Mouse (Mus musculus) heart, postnatal 0 days (tissue): Measurements from ENCODE around the gene Carm1. TPM values are rescaled to one million over a fixed set of nuclear protein-coding genes. Genes with fewer than 3 reads are reported as not detected.

Experiments
- ATAC-seq: fragments of 200-750 bp; cut with Nextera tagmentation; 2 replicates; pipeline ENCODE4 v1.8.0; 2017; ENCODE audit warnings: low read depth, moderate number of reproducible peaks, moderate library complexity; ENCODE audit not compliant: insufficient read depth
- DNase-seq: peaks from one replicate; pipeline ENCODE4 v3.0.0-alpha.2; 2016; ENCODE audit warnings: low spot score
- H3K27ac ChIP-seq: fragments of 300-500 bp; sonication (generic); 2 replicates; pipeline ENCODE4 v1.5.1; 2014; ENCODE audit warnings: low read depth, mild to moderate bottlenecking
- H3K27me3 ChIP-seq: fragments of 300-500 bp; sonication (generic); 2 replicates; pipeline ENCODE4 v1.6.1; 2014; ENCODE audit warnings: low read length, mixed read lengths; ENCODE audit not compliant: control insufficient read depth, insufficient read depth
- H3K36me3 ChIP-seq: fragments of 300-500 bp; sonication (generic); replicated peaks from 2 replicates; pipeline ENCODE4 v1.6.1; 2014; ENCODE audit warnings: low read length, mixed read lengths; ENCODE audit not compliant: control insufficient read depth, insufficient read depth
- H3K4me1 ChIP-seq: fragments of 300-500 bp; sonication (generic); 2 replicates; pipeline ENCODE4 v1.6.1; 2014; ENCODE audit warnings: antibody characterized with exemption; ENCODE audit not compliant: control insufficient read depth, insufficient read depth
- H3K4me2 ChIP-seq: fragments of 300-500 bp; sonication (generic); 2 replicates; pipeline ENCODE4 v1.6.1; 2014; ENCODE audit warnings: low read depth, mild to moderate bottlenecking, low read length, moderate library complexity
- H3K4me3 ChIP-seq: fragments of 300-500 bp; sonication (generic); 2 replicates; pipeline ENCODE4 v1.5.1; 2014; ENCODE audit warnings: low read depth, low read length
- H3K9ac ChIP-seq: fragments of 300-500 bp; sonication (generic); replicated peaks from 2 replicates; pipeline ENCODE4 v1.6.1; 2014; ENCODE audit warnings: low read depth, low read length, mixed read lengths
- H3K9me3 ChIP-seq: fragments of 300-500 bp; sonication (generic); replicated peaks from 2 replicates; pipeline ENCODE4 v1.6.1; 2016; ENCODE audit warnings: low read length; ENCODE audit not compliant: control insufficient read depth
- CTCF ChIP-seq: IDR thresholded peaks from 2 replicates; pipeline ENCODE4 v1.5.1; 2016; ENCODE audit warnings: antibody characterized with exemption, control low read depth, low read depth
- EP300 ChIP-seq: IDR thresholded peaks from 2 replicates; pipeline ENCODE4 v1.6.1; 2016; ENCODE audit warnings: antibody characterized with exemption, low read depth
- WGBS: fragments of 180-500 bp; shearing (Covaris S2); extraction: QIAGEN DNeasy Blood & Tissue Kit; methylation state at CpG from one replicate; pipeline ENCODE4 v1.1.7; 2014; 5-methylcytosine and 5-hydroxymethylcytosine counted together
- polyA plus RNA-seq: library from polyadenylated mRNA; unstranded; fragments of >200 nt; fragmentation: Nextera tagmentation; extraction: Ambion mirVana; gene quantifications from 2 replicates; pipeline ENCODE4 v1.2.1, GENCODE M21; 2015
- total RNA-seq: library from RNA; depleted of rRNA; stranded (reverse); fragments of >200 nt; gene quantifications from 2 replicates; pipeline ENCODE4 v1.2.3, GENCODE M21; 2014; ENCODE audit warnings: low replicate concordance

Carm1 gene
- total and polyA plus RNA-seq, 2 experiments from 2014 or later: 12.7 to 78.3 TPM

DNA sequence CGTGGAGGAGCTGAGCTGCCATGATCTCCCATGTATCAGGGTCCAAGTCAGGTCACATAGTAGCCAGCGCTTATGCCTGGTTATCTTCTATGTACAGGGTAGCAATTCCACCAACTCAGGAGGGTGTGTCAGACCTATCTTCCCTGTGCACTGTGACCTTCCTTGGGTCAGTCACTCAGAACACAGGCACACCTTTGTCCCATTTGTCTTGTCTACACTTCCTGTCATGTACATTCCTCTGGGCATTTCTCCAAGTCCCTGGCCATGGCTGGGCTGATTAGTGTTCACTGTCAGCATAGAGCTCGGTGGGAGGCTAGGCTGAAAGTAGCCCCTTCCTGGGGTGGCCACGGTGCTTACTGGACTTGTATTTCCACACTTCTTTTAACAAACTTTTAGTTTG, 11.7 kb downstream of the Carm1 start:
- peak; percentile 59 for DNase-seq
- H3K4me2 ChIP-seq: no peak overlapping the region

DNA sequence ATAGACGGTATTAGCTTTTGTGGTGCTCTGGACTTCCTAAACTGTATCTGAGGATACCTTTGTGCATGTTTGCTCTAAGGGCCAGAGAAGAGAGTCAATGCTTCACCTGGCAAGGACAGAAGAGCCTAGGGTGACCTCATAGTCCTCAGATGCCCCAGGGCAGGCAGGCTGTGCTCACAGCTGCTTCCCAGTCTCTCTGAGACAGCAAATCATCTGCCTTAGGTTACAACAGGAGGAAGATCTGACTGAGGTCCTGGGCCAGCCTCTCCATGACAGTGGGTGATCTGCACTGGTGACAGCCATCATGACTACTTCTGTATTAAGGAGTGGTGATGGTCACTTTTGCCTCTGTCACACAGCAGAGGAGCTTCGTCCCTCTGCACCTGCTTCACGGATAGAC, 12.5 kb downstream of the Carm1 start:
- WGBS: 88% methylated on average over 3 of the region's 3 CpGs
- Histone ChIP-seq H3K4me3 (no peak overlapping the region), H3K9me3 (no peaks in the 10 kb centered on the region), H3K27ac (no peak overlapping the region), H3K4me1 (peaks cover 19% of the 10 kb centered on the region), H3K4me2 (no peak overlapping the region), H3K27me3 (no peaks in the 10 kb centered on the region), H3K9ac (no peak overlapping the region), H3K36me3 (0 out of 2 replicates have a peak, but pooled peaks cover 6% of the 10 kb centered on the region)
- DNase-seq (no peak), ATAC-seq (no peak)
- TF ChIP-seq EP300 (no peak), CTCF (no peak)

More for the DNA sequence above, 11.7 kb downstream of the Carm1 start:
- Histone ChIP-seq H3K9me3 (no peaks in the 10 kb centered on the region), H3K36me3 (0 out of 2 replicates have a peak, but pooled peaks cover 6% of the 10 kb centered on the region), H3K4me1 (peaks cover 18% of the 10 kb centered on the region), H3K9ac (no peak overlapping the region), H3K4me3 (no peak overlapping the region), H3K27ac (peak overlapping the region; percentile 33), H3K27me3 (no peaks in the 10 kb centered on the region)
- TF ChIP-seq EP300: no peak
- TF ChIP-seq CTCF: no peak
- 19% methylated on average over 4 of the region's 4 CpGs for WGBS
- ATAC-seq: peak; percentile 65

DNA sequence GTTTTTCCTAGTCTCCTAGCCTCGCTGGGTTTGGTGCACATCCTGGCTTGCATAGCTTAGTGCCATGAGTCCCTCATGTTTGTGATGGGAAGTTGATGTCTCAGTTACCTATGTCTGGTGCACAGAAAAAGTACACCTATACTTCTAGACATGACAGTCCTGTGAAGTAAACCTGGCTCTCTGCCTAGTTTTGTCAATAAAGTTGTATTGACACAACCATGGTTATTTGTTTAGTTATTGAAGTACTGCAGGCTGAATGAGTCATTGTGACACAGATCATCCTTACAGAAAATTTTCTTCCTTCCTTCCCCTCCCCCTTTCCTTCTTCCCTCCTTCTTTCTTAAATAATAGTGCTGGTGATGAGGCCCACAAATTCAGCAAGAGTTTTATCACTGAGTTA, 17.7 kb downstream of the Carm1 start:
- Histone ChIP-seq H3K27ac (no peak overlapping the region), H3K4me1 (peaks cover 6% of the 10 kb centered on the region; the same call in 1 of the 2 replicates), H3K9me3 (no peaks in the 10 kb centered on the region), H3K4me3 (no peak overlapping the region), H3K9ac (no peak overlapping the region), H3K27me3 (no peaks in the 10 kb centered on the region), H3K36me3 (peaks cover 10% of the 10 kb centered on the region), H3K4me2 (no peak overlapping the region)
- no peak for ATAC-seq
- DNase-seq: no peak
- WGBS: 68% methylated on average over 1 of the region's 1 CpGs
- no peak for TF ChIP-seq EP300
- TF ChIP-seq CTCF: no peak

GRCm38 (mm10) chr9:21565004-21565586, 18.4 kb downstream of the Carm1 start:
- no peak for TF ChIP-seq EP300
- DNase-seq: no peak
- peaks cover 6% of the 10 kb centered on the region; the same call in 1 of the 2 replicates for H3K4me1 ChIP-seq
- H3K36me3 ChIP-seq: peaks cover 17% of the 10 kb centered on the region
- no peaks in the 10 kb centered on the region for H3K9me3 ChIP-seq
- H3K4me3 ChIP-seq: no peak overlapping the region
- no peak for ATAC-seq
- WGBS: 62% methylated on average over 4 of the region's 4 CpGs
- no peaks in the 10 kb centered on the region for H3K27me3 ChIP-seq
- no peak overlapping the region for H3K4me2 ChIP-seq
- H3K9ac ChIP-seq: no peak overlapping the region
- H3K27ac ChIP-seq: no peak overlapping the region

GRCm38 (mm10) chr9:21566538-21566937, 19.8 kb downstream of the Carm1 start:
- H3K4me2 ChIP-seq: no peak overlapping the region
- no peak overlapping the region for H3K9ac ChIP-seq
- ATAC-seq: no peak
- WGBS: 94% methylated on average over 1 of the region's 1 CpGs
- peaks cover 26% of the 10 kb centered on the region for H3K36me3 ChIP-seq
- no peak for DNase-seq
- no peak overlapping the region for H3K27ac ChIP-seq
- no peaks in the 10 kb centered on the region for H3K27me3 ChIP-seq
- TF ChIP-seq EP300 (no peak), CTCF (no peak)
- peaks cover 6% of the 10 kb centered on the region; the same call in 1 of the 2 replicates for H3K4me1 ChIP-seq
- H3K9me3 ChIP-seq: no peaks in the 10 kb centered on the region
- H3K4me3 ChIP-seq: no peak overlapping the region

GRCm38 (mm10) chr9:21567051-21567450, 20.4 kb downstream of the Carm1 start:
- TF ChIP-seq CTCF (no peak), EP300 (no peak)
- no peak overlapping the region for H3K4me2 ChIP-seq
- H3K36me3 ChIP-seq: peaks cover 29% of the 10 kb centered on the region
- no peaks in the 10 kb centered on the region for H3K9me3 ChIP-seq
- H3K27ac ChIP-seq: no peak overlapping the region
- no peak overlapping the region for H3K9ac ChIP-seq
- WGBS: 72% methylated on average over 2 of the region's 2 CpGs
- H3K4me1 ChIP-seq: peaks cover 6% of the 10 kb centered on the region; the same call in 1 of the 2 replicates
- ATAC-seq: no peak
- no peak for DNase-seq
- no peaks in the 10 kb centered on the region for H3K27me3 ChIP-seq
- H3K4me3 ChIP-seq: no peak overlapping the region
